8 mouse cellular contexts compared by ENCODE assay signal in genomic region chr3:37712501-37712900, GRCm38 (mm10). TPM values are rescaled to one million over a fixed set of nuclear protein-coding genes. Genes with fewer than 3 reads are reported as not detected.
DNase-seq lines count a peak whose midpoint lies in the region; ATAC-seq and TF ChIP-seq lines count a peak whose summit lies in the region.

No protein-coding gene starts in this region.

- H3K36me3 ChIP-seq in midbrain, embryonic 14.5 days (ENCODE audit: control insufficient read depth, insufficient read depth, low read length), result no peaks in the 10 kb centered on the region
- H3K36me3 ChIP-seq in midbrain, embryonic 13.5 days, result no peaks in the 10 kb centered on the region
- H3K36me3 ChIP-seq in embryonic facial prominence, embryonic 14.5 days (ENCODE audit: control insufficient read depth, insufficient read depth, low read length), result no peaks in the 10 kb centered on the region
- H3K36me3 ChIP-seq in thymus, adult 2 months (ENCODE audit: control insufficient read depth, insufficient read depth, low read length), result no peaks in the 10 kb centered on the region
- no peaks in the 10 kb centered on the region for H3K36me3 ChIP-seq in midbrain, embryonic 16.5 days (ENCODE audit: control insufficient read depth, insufficient read depth, low read length)

- no peaks in the 10 kb centered on the region for H3K4me1 ChIP-seq in midbrain, embryonic 14.5 days (ENCODE audit: control insufficient read depth, insufficient read depth, low read length)
- H3K4me1 ChIP-seq in midbrain, embryonic 13.5 days (replicated peaks), result no peaks in the 10 kb centered on the region; the same call in 1 of the 2 replicates
- H3K4me1 ChIP-seq in embryonic facial prominence, embryonic 14.5 days (ENCODE audit: control insufficient read depth, insufficient read depth, low read length), result peaks cover 11% of the 10 kb centered on the region
- H3K4me1 ChIP-seq in thymus, adult 2 months (replicated peaks; ENCODE audit: control insufficient read depth, insufficient read depth, low read length), result peaks cover 5% of the 10 kb centered on the region; the same call in 1 of the 2 replicates
- H3K4me1 ChIP-seq in midbrain, embryonic 16.5 days (ENCODE audit: control insufficient read depth, insufficient read depth, low read length), result peaks cover 4% of the 10 kb centered on the region; the same call in 1 of the 2 replicates

- no peak for TF ChIP-seq CTCF in thymus, adult 2 months (IDR thresholded peaks at IDR 0.05; ENCODE audit: borderline replicate concordance, control insufficient read depth, extremely low read depth, insufficient read depth, low read length, poor library complexity)

- DNase-seq in midbrain, embryonic 14.5 days, result peak; percentile 41
- peak; percentile 95 for DNase-seq in embryonic facial prominence, embryonic 14.5 days (ENCODE audit: low spot score)
- peak; percentile 81 for DNase-seq in kidney, adult 9 months
- peak; percentile 30 for DNase-seq in right cerebral cortex, postnatal 14 days
- DNase-seq in thymus, adult 2 months, result no peak

- no peak overlapping the region for H3K27ac ChIP-seq in midbrain, embryonic 14.5 days (replicated peaks; ENCODE audit: low read depth, low read length)
- H3K27ac ChIP-seq in midbrain, embryonic 13.5 days, result no peak overlapping the region
- H3K27ac ChIP-seq in embryonic facial prominence, embryonic 14.5 days (replicated peaks; ENCODE audit: low read depth, low read length), result peak overlapping the region; percentile 78
- no peak overlapping the region for H3K27ac ChIP-seq in thymus, adult 2 months (ENCODE audit: control insufficient read depth, insufficient read depth, low read length)
- no peak overlapping the region for H3K27ac ChIP-seq in midbrain, embryonic 16.5 days (ENCODE audit: low read length)

- H3K9ac ChIP-seq in midbrain, embryonic 14.5 days (replicated peaks; ENCODE audit: low read length), result no peak overlapping the region
- no peak overlapping the region for H3K9ac ChIP-seq in midbrain, embryonic 13.5 days (replicated peaks)
- no peak overlapping the region for H3K9ac ChIP-seq in embryonic facial prominence, embryonic 14.5 days (ENCODE audit: low read depth, low read length)
- H3K9ac ChIP-seq in midbrain, embryonic 16.5 days (ENCODE audit: low read depth, low read length), result no peak overlapping the region

- 64% methylated on average over 9 of the region's 9 CpGs for WGBS in midbrain, embryonic 14.5 days
- WGBS in midbrain, embryonic 13.5 days, result 76% methylated on average over 9 of the region's 9 CpGs
- 27% methylated on average over 9 of the region's 9 CpGs for WGBS in embryonic facial prominence, embryonic 14.5 days
- 96% methylated on average over 9 of the region's 9 CpGs for WGBS in thymus, adult 2 months
- 57% methylated on average over 9 of the region's 9 CpGs for WGBS in midbrain, embryonic 16.5 days

- H3K4me2 ChIP-seq in midbrain, embryonic 14.5 days (ENCODE audit: low read length), result no peak overlapping the region
- H3K4me2 ChIP-seq in midbrain, embryonic 13.5 days (replicated peaks), result no peak overlapping the region
- H3K4me2 ChIP-seq in embryonic facial prominence, embryonic 14.5 days (ENCODE audit: low read depth, low read length), result no peak overlapping the region
- H3K4me2 ChIP-seq in midbrain, embryonic 16.5 days (ENCODE audit: low read length), result no peak overlapping the region

- no peaks in the 10 kb centered on the region for H3K9me3 ChIP-seq in midbrain, embryonic 14.5 days (ENCODE audit: control insufficient read depth, low read length)
- H3K9me3 ChIP-seq in midbrain, embryonic 13.5 days, result no peaks in the 10 kb centered on the region
- no peaks in the 10 kb centered on the region for H3K9me3 ChIP-seq in embryonic facial prominence, embryonic 14.5 days (ENCODE audit: control insufficient read depth, low read length)
- no peaks in the 10 kb centered on the region for H3K9me3 ChIP-seq in midbrain, embryonic 16.5 days (replicated peaks; ENCODE audit: control insufficient read depth, low read length, poor library complexity, severe bottlenecking)

- no peaks in the 10 kb centered on the region for H3K27me3 ChIP-seq in midbrain, embryonic 14.5 days (ENCODE audit: control insufficient read depth, insufficient read depth, low read length)
- H3K27me3 ChIP-seq in midbrain, embryonic 13.5 days, result no peaks in the 10 kb centered on the region
- H3K27me3 ChIP-seq in embryonic facial prominence, embryonic 14.5 days (replicated peaks; ENCODE audit: control insufficient read depth, insufficient read depth, low read length), result no peaks in the 10 kb centered on the region
- no peaks in the 10 kb centered on the region for H3K27me3 ChIP-seq in thymus, adult 2 months (ENCODE audit: control insufficient read depth, insufficient read depth, low read length)
- H3K27me3 ChIP-seq in midbrain, embryonic 16.5 days (ENCODE audit: control insufficient read depth, insufficient read depth, low read depth, low read length), result no peaks in the 10 kb centered on the region

- no peak for ATAC-seq in midbrain, embryonic 14.5 days (ENCODE audit: low FRiP score, low TSS enrichment)
- no peak for ATAC-seq in midbrain, embryonic 13.5 days
- ATAC-seq in embryonic facial prominence, embryonic 14.5 days (ENCODE audit: low read depth), result peak; percentile 89
- ATAC-seq in midbrain, embryonic 16.5 days, result no peak
- no peak for ATAC-seq in granulocyte monocyte progenitor cell, adult 5-6 weeks (replicated peaks; ENCODE audit: poor library complexity, severe bottlenecking)

- TF ChIP-seq POLR2A in thymus, adult 2 months (IDR thresholded peaks at IDR 0.05; ENCODE audit: control insufficient read depth, extremely low read depth, insufficient read depth, low read length, poor library complexity), result no peak

- no peak overlapping the region for H3K4me3 ChIP-seq in midbrain, embryonic 14.5 days (replicated peaks; ENCODE audit: low read depth, low read length)
- H3K4me3 ChIP-seq in midbrain, embryonic 13.5 days (replicated peaks), result no peak overlapping the region
- H3K4me3 ChIP-seq in embryonic facial prominence, embryonic 14.5 days (ENCODE audit: low read depth, low read length), result no peak overlapping the region
- no peak overlapping the region for H3K4me3 ChIP-seq in thymus, adult 2 months (ENCODE audit: control insufficient read depth, insufficient read depth, low read length)
- no peak overlapping the region for H3K4me3 ChIP-seq in midbrain, embryonic 16.5 days (ENCODE audit: low read depth, low read length)

RNA-seq across cellular contexts. Expression of gene Gm5148, which starts 11.8 kb away (rescaled TPM):
- 12.9 and 18.5 TPM in 2 replicates for polyA plus RNA-seq in midbrain, embryonic 14.5 days (2014; fragmentation: Nextera tagmentation; extraction: Ambion mirVana)
- 6.0 and 9.6 TPM in 2 replicates for polyA plus RNA-seq in midbrain, embryonic 13.5 days (2015; fragmentation: Nextera tagmentation; extraction: Ambion mirVana)
- 5.6 and 5.8 TPM in 2 replicates for polyA plus RNA-seq in embryonic facial prominence, embryonic 14.5 days (2014; fragmentation: Nextera tagmentation; extraction: Ambion mirVana)
- 1.5 and 1.8 TPM in 2 replicates for polyA plus RNA-seq in thymus, adult 2 months (2012; rRNA removed)
- 16.1 and 16.2 TPM in 2 replicates for polyA plus RNA-seq in midbrain, embryonic 16.5 days (2015; fragmentation: Nextera tagmentation; extraction: Ambion mirVana)
- total RNA-seq in granulocyte monocyte progenitor cell, adult 5-6 weeks (2014; fragmentation: Nextera tagmentation), result not detected in 2 replicates
- total RNA-seq in granulocyte monocyte progenitor cell, adult 5-6 weeks (2017), result 14.9 and 28.1 TPM in 2 replicates
